Mouse (Mus musculus): Measurements from ENCODE around the gene Slc38a3. TPM values are rescaled to one million over a fixed set of nuclear protein-coding genes. Genes with fewer than 3 reads are reported as not detected.

Slc38a3 gene
- 145 and 152 TPM in 2 replicates for polyA plus RNA-seq (2012; rRNA removed)

GRCm38 (mm10) chr9:107669480-107669945 lies at the start of gene Slc38a3:
Gene Slc38a3 (minus strand): TSS chr9:107669530.
- Histone ChIP-seq H3K4me1 (ENCODE audit: control insufficient read depth, insufficient read depth, low read length) (no peaks in the 10 kb centered on the region), H3K27ac (ENCODE audit: insufficient read depth, low read length) (no peak within 1 kb of the TSS), H3K4me3 (replicated peaks; ENCODE audit: insufficient read depth, low read depth, low read length) (no peak within 1 kb of the TSS), H3K27me3 (ENCODE audit: control insufficient read depth, insufficient read depth, low read length) (no peaks in the 10 kb centered on the region)
- DNase-seq, result no peak
- 83% methylated on average over 9 of the region's 9 CpGs for WGBS
- no peak for TF ChIP-seq POLR2A (IDR thresholded peaks at IDR 0.05; ENCODE audit: borderline replicate concordance, insufficient read depth, low read length)
- no peak for TF ChIP-seq CTCF (IDR thresholded peaks at IDR 0.05; ENCODE audit: borderline replicate concordance, insufficient read depth, low read depth, low read length)

GRCm38 (mm10) chr9:107716951-107717350 lies 47.6 kb upstream of the Slc38a3 start:
- Histone ChIP-seq H3K27me3 (ENCODE audit: control insufficient read depth, insufficient read depth, low read length) (no peaks in the 10 kb centered on the region), H3K4me1 (ENCODE audit: control insufficient read depth, insufficient read depth, low read length) (peaks cover 32% of the 10 kb centered on the region), H3K27ac (ENCODE audit: insufficient read depth, low read length) (no peak overlapping the region), H3K4me3 (replicated peaks; ENCODE audit: insufficient read depth, low read depth, low read length) (no peak overlapping the region)
- 53% methylated on average over 6 of the region's 6 CpGs for WGBS
- no peak for DNase-seq
- TF ChIP-seq POLR2A (IDR thresholded peaks at IDR 0.05; ENCODE audit: borderline replicate concordance, insufficient read depth, low read length), result no peak
- no peak for TF ChIP-seq CTCF (IDR thresholded peaks at IDR 0.05; ENCODE audit: borderline replicate concordance, insufficient read depth, low read depth, low read length)

GRCm38 (mm10) chr9:107715632-107716031 lies 46.3 kb upstream of the Slc38a3 start:
- Histone ChIP-seq H3K4me3 (replicated peaks; ENCODE audit: insufficient read depth, low read depth, low read length) (no peak overlapping the region), H3K27ac (ENCODE audit: insufficient read depth, low read length) (no peak overlapping the region), H3K4me1 (ENCODE audit: control insufficient read depth, insufficient read depth, low read length) (peaks cover 32% of the 10 kb centered on the region), H3K27me3 (ENCODE audit: control insufficient read depth, insufficient read depth, low read length) (no peaks in the 10 kb centered on the region)
- 54% methylated on average over 2 of the region's 2 CpGs for WGBS
- no peak for TF ChIP-seq CTCF (IDR thresholded peaks at IDR 0.05; ENCODE audit: borderline replicate concordance, insufficient read depth, low read depth, low read length)
- TF ChIP-seq POLR2A (IDR thresholded peaks at IDR 0.05; ENCODE audit: borderline replicate concordance, insufficient read depth, low read length), result no peak
- DNase-seq, result peak in 1 of 2 experiments; percentile 51

- H3K27me3 ChIP-seq (ENCODE audit: control insufficient read depth, insufficient read depth, low read length), result no peaks in the 10 kb centered on the region
- H3K4me3 ChIP-seq (replicated peaks; ENCODE audit: insufficient read depth, low read depth, low read length), result no peak overlapping the region
- 15% methylated on average over 12 of the region's 12 CpGs for WGBS
- H3K27ac ChIP-seq (ENCODE audit: insufficient read depth, low read length), result no peak overlapping the region
- peak; percentile 59 to 70 for DNase-seq
- TF ChIP-seq CTCF (IDR thresholded peaks at IDR 0.05; ENCODE audit: borderline replicate concordance, insufficient read depth, low read depth, low read length), result no peak
- TF ChIP-seq POLR2A (IDR thresholded peaks at IDR 0.05; ENCODE audit: borderline replicate concordance, insufficient read depth, low read length), result no peak
- peaks cover 37% of the 10 kb centered on the region for H3K4me1 ChIP-seq (ENCODE audit: control insufficient read depth, insufficient read depth, low read length)
Measured at GRCm38 (mm10) chr9:107714221-107714952, 45.1 kb upstream of the Slc38a3 start.

- H3K27ac ChIP-seq (ENCODE audit: insufficient read depth, low read length), result peak within 1 kb of the TSS; percentile 72
- no peaks in the 10 kb centered on the region; the same call in 1 of the 2 replicates for H3K27me3 ChIP-seq (ENCODE audit: control insufficient read depth, insufficient read depth, low read length)
- TF ChIP-seq POLR2A (IDR thresholded peaks at IDR 0.05; ENCODE audit: borderline replicate concordance, insufficient read depth, low read length) (peak; percentile 65; the same call in 1 of the 2 replicates), CTCF (IDR thresholded peaks at IDR 0.05; ENCODE audit: borderline replicate concordance, insufficient read depth, low read depth, low read length) (no peak)
- peak; percentile 86 to 87 for DNase-seq
- peaks cover 29% of the 10 kb centered on the region for H3K4me1 ChIP-seq (ENCODE audit: control insufficient read depth, insufficient read depth, low read length)
- WGBS, result under 1% methylated on average over 78 of the region's 86 CpGs
- H3K4me3 ChIP-seq (replicated peaks; ENCODE audit: insufficient read depth, low read depth, low read length), result peak within 1 kb of the TSS; percentile 73
Measured at GRCm38 (mm10) chr9:107709697-107710483, 40.6 kb upstream of the Slc38a3 start, which contains the start of gene Sema3f. Gene Sema3f (minus strand): TSS chr9:107710475.

GRCm38 (mm10) chr9:107709096-107709696 lies 39.9 kb upstream of the Slc38a3 start:
- Histone ChIP-seq H3K27ac (ENCODE audit: insufficient read depth, low read length) (peak overlapping the region; percentile 72), H3K27me3 (ENCODE audit: control insufficient read depth, insufficient read depth, low read length) (no peaks in the 10 kb centered on the region; the same call in 1 of the 2 replicates), H3K4me1 (ENCODE audit: control insufficient read depth, insufficient read depth, low read length) (peaks cover 22% of the 10 kb centered on the region), H3K4me3 (replicated peaks; ENCODE audit: insufficient read depth, low read depth, low read length) (peak overlapping the region; percentile 73)
- DNase-seq, result peak in 1 of 2 experiments; percentile 50
- TF ChIP-seq POLR2A (IDR thresholded peaks at IDR 0.05; ENCODE audit: borderline replicate concordance, insufficient read depth, low read length), result no peak
- TF ChIP-seq CTCF (IDR thresholded peaks at IDR 0.05; ENCODE audit: borderline replicate concordance, insufficient read depth, low read depth, low read length), result no peak
- 1% methylated on average over 55 of the region's 55 CpGs for WGBS

GRCm38 (mm10) chr9:107708439-107709095 lies 39.2 kb upstream of the Slc38a3 start:
- H3K4me3 ChIP-seq (replicated peaks; ENCODE audit: insufficient read depth, low read depth, low read length), result peak overlapping the region; percentile 73
- no peak overlapping the region for H3K27ac ChIP-seq (ENCODE audit: insufficient read depth, low read length)
- H3K4me1 ChIP-seq (ENCODE audit: control insufficient read depth, insufficient read depth, low read length), result peaks cover 17% of the 10 kb centered on the region; the same call in 1 of the 2 replicates
- H3K27me3 ChIP-seq (ENCODE audit: control insufficient read depth, insufficient read depth, low read length), result no peaks in the 10 kb centered on the region; the same call in 1 of the 2 replicates
- no peak for TF ChIP-seq CTCF (IDR thresholded peaks at IDR 0.05; ENCODE audit: borderline replicate concordance, insufficient read depth, low read depth, low read length)
- TF ChIP-seq POLR2A (IDR thresholded peaks at IDR 0.05; ENCODE audit: borderline replicate concordance, insufficient read depth, low read length), result no peak
- WGBS, result 20% methylated on average over 21 of the region's 21 CpGs
- no peak for DNase-seq

Measured in cerebellum, adult 2 months (tissue).